Mouse (Mus musculus): ENCODE results near the gene Lrrc58. TPM values are rescaled to one million over a fixed set of nuclear protein-coding genes. Genes with fewer than 3 reads are reported as not detected.

Lrrc58 gene
- 53.6 and 56.5 TPM in 2 replicates for polyA plus RNA-seq (2016; fragmentation: Nextera tagmentation; extraction: Ambion mirVana)

DNA sequence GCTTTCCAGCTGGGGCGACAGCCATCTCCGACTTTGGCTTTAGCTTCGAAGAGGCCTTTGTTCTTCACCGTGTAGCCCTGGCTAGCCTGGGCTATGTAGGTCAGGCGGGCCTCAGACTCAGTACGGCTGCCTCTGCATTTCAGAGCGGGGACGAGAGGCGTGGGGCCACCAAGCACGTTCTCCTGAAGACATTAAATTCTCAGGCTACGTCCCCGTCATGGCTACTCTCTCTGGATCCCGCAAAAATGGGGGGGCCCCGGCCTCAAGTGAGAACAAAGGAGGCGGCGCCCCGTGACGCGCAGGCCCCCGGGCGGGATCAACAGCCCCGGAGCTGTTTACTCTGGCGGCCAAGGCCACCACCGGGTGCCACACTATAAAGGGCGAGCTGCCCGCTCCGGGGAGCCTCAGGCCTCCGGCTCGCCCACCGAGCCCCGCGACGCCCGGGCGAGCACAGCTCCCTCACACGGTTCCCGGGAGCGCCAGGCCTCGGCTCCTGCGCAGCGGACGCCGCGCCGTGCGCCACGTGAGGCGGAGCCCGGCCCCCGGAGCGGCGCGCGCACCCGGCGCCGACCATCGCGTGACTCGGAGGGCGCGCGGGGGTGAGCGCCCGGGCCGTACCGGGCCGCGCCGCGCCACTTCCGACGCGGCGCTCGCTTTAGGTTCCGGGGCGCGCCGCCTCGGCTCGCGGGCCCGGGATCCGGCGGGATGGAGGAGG lies at the start of gene Lrrc58:
Gene Lrrc58, plus strand, starts transcription at position 599 of the 715 bp plus-strand sequence.
- Histone ChIP-seq H3K27ac (ENCODE audit: poor library complexity, severe bottlenecking) (peak within 1 kb of the TSS; percentile 99), H3K36me3 (no peaks in the 10 kb centered on the region), H3K4me3 (peak within 1 kb of the TSS; percentile 77), H3K9ac (peak within 1 kb of the TSS; percentile 94), H3K27me3 (replicated peaks) (no peaks in the 10 kb centered on the region), H3K4me2 (peak within 1 kb of the TSS; percentile 70), H3K4me1 (replicated peaks) (peaks cover 19% of the 10 kb centered on the region), H3K9me3 (replicated peaks) (no peaks in the 10 kb centered on the region)
- ATAC-seq (ENCODE audit: insufficient number of reproducible peaks, low FRiP score), result peak; percentile 94
- 1% methylated on average over 86 of the region's 86 CpGs for WGBS

DNA sequence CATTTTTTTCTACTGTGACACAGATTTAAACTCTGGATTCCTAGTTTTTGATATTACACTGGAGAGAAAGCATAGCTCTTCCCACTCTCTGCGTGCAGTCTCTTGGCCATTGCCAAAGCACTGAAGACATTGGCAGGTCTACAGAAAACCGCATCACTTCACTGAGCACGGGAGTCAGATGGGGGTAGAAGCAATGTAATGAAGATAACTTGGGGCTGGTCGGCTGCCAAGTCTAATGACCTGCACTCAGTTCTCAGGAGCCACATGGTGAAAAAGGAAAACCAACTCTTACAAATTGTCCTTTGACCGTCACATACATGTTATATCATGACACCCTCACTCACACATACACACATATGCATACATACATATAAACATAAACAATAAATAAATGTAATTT lies 44.2 kb upstream of the Lrrc58 start:
- no peak overlapping the region for H3K9ac ChIP-seq
- 57% methylated on average over 5 of the region's 5 CpGs for WGBS
- ATAC-seq (ENCODE audit: insufficient number of reproducible peaks, low FRiP score), result no peak
- peaks cover 93% of the 10 kb centered on the region for H3K36me3 ChIP-seq
- no peaks in the 10 kb centered on the region for H3K27me3 ChIP-seq (replicated peaks)
- no peak overlapping the region for H3K27ac ChIP-seq (ENCODE audit: poor library complexity, severe bottlenecking)
- H3K4me1 ChIP-seq (replicated peaks), result 0 out of 2 replicates have a peak, but pooled peaks cover 3% of the 10 kb centered on the region
- H3K9me3 ChIP-seq (replicated peaks), result no peaks in the 10 kb centered on the region
- H3K4me3 ChIP-seq, result no peak overlapping the region
- no peak overlapping the region for H3K4me2 ChIP-seq

DNA sequence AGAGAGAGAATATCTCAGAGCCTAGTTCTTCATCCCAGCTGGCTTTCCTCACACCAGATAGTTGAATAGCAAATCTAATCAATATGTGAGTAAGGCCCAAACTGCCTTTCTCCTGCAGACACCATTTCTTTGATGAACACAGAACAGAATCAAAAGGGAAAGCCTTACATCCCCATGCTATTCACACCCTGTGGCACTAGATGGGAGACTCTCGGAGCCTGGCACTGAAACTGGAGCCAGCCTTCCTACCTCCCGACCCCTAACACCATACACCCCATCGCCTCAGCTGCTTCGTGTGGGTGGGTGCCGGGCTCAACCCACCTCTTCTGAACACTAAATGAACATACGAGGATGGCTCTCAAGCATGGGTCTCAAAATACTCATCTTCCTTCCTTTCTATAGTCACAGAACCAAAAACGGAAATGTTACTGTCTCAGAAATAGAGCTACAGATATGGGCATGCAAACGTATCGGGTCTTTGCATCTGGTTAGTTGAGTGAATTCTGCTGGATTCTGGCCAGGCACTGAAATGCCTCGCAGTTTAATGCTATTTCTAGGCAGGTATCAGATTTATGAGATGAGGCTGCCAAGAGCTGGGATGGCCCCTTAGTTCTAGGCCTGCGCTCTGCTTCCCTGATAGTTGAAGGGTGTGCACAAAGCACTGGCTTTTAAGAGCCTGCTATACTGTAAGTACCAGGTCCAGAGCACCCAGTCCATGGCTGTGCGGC lies 43.2 kb upstream of the Lrrc58 start:
- Histone ChIP-seq H3K4me1 (replicated peaks) (0 out of 2 replicates have a peak, but pooled peaks cover 3% of the 10 kb centered on the region), H3K36me3 (peaks cover 95% of the 10 kb centered on the region), H3K4me3 (no peak overlapping the region), H3K9me3 (replicated peaks) (no peaks in the 10 kb centered on the region), H3K4me2 (no peak overlapping the region), H3K9ac (no peak overlapping the region), H3K27me3 (replicated peaks) (no peaks in the 10 kb centered on the region), H3K27ac (ENCODE audit: poor library complexity, severe bottlenecking) (peak overlapping the region; percentile 13; the same call in 1 of the 2 replicates)
- WGBS, result 85% methylated on average over 12 of the region's 12 CpGs
- ATAC-seq (ENCODE audit: insufficient number of reproducible peaks, low FRiP score), result no peak

DNA sequence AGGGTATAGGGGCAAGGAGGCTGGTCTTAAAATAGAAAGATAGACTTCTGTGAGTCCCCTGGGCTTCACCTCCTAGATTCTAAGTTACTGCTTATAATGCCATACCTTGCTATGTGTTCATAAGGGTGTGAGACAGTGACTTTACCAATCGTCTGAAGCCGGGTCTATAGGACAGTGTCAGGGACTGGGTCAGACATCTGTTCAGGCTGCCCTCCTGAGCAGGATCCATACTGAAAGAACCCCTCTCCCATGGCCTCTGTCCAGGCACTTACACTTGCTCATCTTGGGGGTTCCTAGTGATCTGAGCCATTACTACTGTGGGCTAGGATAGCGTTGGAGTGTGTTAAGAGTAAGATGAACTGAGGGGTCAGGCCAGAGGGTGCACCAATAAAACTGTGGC lies 41.9 kb upstream of the Lrrc58 start:
- H3K27me3 ChIP-seq (replicated peaks), result no peaks in the 10 kb centered on the region
- no peak overlapping the region for H3K9ac ChIP-seq
- H3K27ac ChIP-seq (ENCODE audit: poor library complexity, severe bottlenecking), result no peak overlapping the region
- no peak overlapping the region for H3K4me3 ChIP-seq
- WGBS, result 85% methylated on average over 3 of the region's 3 CpGs
- H3K4me2 ChIP-seq, result no peak overlapping the region
- H3K9me3 ChIP-seq (replicated peaks), result no peaks in the 10 kb centered on the region
- peaks cover 93% of the 10 kb centered on the region for H3K36me3 ChIP-seq
- H3K4me1 ChIP-seq (replicated peaks), result 0 out of 2 replicates have a peak, but pooled peaks cover 3% of the 10 kb centered on the region
- ATAC-seq (ENCODE audit: insufficient number of reproducible peaks, low FRiP score), result no peak

DNA sequence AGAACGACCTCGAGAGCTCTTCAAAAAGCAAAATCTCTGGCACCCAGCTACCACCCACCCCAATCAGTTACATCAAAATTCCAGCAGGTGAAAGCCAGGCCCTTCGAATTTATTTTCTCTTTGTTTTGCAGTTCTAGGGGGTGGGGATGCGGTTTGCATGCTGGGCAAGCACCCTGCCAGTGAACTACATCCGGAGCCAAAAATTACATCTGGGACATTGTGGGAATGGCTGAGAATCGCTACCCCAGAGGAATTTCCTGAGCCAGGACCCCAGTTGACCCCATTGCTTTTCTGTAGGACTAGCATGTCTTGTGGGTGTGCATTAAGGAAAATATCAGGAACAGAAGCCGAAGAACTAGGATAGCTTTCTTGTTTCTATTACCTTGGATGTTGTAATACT lies 37.1 kb upstream of the Lrrc58 start:
- Histone ChIP-seq H3K9me3 (replicated peaks) (no peaks in the 10 kb centered on the region), H3K4me1 (replicated peaks) (no peaks in the 10 kb centered on the region), H3K9ac (no peak overlapping the region), H3K4me2 (no peak overlapping the region), H3K27ac (ENCODE audit: poor library complexity, severe bottlenecking) (no peak overlapping the region), H3K36me3 (peaks cover 93% of the 10 kb centered on the region), H3K27me3 (replicated peaks) (no peaks in the 10 kb centered on the region), H3K4me3 (no peak overlapping the region)
- WGBS, result 82% methylated on average over 7 of the region's 7 CpGs
- ATAC-seq (ENCODE audit: insufficient number of reproducible peaks, low FRiP score), result no peak

DNA sequence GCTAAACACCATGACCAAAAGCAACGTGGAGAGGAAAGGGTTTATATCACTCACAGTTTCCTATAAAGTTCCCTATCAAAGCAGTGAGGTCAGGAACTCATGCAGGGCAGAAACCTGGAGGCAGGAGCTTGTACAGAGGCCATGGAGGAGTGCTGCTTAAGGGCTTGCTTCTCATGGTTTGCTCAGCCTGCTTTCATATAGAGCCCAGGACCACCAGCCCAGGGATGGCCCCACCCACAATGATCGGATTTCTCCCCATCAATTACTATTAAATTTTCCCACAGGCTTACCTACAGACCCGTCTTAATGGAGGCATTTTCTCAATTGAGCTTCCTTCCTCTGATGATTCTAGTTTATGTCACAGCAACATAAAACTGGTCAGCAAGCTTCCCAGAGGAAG lies 30.6 kb upstream of the Lrrc58 start:
- H3K27ac ChIP-seq (ENCODE audit: poor library complexity, severe bottlenecking), result no peak overlapping the region
- no peak overlapping the region for H3K9ac ChIP-seq
- no peaks in the 10 kb centered on the region for H3K4me1 ChIP-seq (replicated peaks)
- H3K4me3 ChIP-seq, result no peak overlapping the region
- ATAC-seq (ENCODE audit: insufficient number of reproducible peaks, low FRiP score), result no peak
- H3K27me3 ChIP-seq (replicated peaks), result no peaks in the 10 kb centered on the region
- H3K36me3 ChIP-seq, result peaks cover 48% of the 10 kb centered on the region
- no peaks in the 10 kb centered on the region for H3K9me3 ChIP-seq (replicated peaks)
- WGBS, result 70% methylated on average over 3 of the region's 3 CpGs
- H3K4me2 ChIP-seq, result no peak overlapping the region

DNA sequence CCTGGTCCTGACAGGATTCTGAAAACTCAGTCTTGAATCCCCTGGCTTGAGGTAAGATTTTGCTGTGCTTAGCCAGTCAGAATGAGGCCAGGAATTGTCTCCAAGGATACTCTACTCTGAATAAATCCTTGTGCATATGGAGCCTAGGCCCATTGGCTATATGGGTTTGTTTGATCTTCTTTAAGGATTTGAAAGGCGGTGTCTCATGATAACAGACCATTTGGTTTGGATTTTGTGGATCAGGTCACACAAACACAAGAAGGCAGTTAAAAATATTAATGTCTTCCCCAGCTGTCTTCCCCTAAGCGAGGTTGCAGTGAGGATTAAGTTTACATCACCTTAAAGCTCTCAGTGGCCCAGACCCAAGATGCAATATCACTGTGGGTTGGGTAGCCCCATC lies 25.8 kb upstream of the Lrrc58 start:
- H3K36me3 ChIP-seq, result peaks cover 2% of the 10 kb centered on the region; the same call in 1 of the 2 replicates
- no peak overlapping the region for H3K9ac ChIP-seq
- no peaks in the 10 kb centered on the region for H3K9me3 ChIP-seq (replicated peaks)
- no peak for ATAC-seq (ENCODE audit: insufficient number of reproducible peaks, low FRiP score)
- H3K27ac ChIP-seq (ENCODE audit: poor library complexity, severe bottlenecking), result no peak overlapping the region
- peaks cover 32% of the 10 kb centered on the region for H3K4me1 ChIP-seq (replicated peaks)
- no peaks in the 10 kb centered on the region for H3K27me3 ChIP-seq (replicated peaks)
- no peak overlapping the region for H3K4me2 ChIP-seq
- H3K4me3 ChIP-seq, result no peak overlapping the region
- 87% methylated on average over 2 of the region's 2 CpGs for WGBS

DNA sequence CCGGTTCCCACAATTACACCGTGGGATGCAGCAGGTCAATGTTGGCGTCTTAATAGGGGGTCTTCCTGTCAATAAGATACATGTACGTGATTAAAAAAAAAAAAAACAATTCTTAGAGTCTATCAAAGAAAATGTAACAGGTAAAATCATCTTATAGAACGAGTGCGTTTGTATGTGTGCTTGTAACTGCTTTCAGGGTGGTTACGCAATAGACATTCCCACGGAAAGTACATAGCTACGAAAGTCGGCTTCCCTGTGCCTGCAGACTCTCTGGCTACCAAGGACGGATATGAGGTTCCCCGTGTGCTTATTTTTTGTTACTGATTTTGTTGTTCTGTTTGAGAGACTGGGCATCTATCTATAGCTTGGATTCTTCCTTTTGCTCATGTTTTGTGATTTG lies 24.4 kb upstream of the Lrrc58 start:
- H3K4me1 ChIP-seq (replicated peaks), result peaks cover 32% of the 10 kb centered on the region
- no peaks in the 10 kb centered on the region for H3K36me3 ChIP-seq
- no peak overlapping the region for H3K9ac ChIP-seq
- no peak overlapping the region for H3K27ac ChIP-seq (ENCODE audit: poor library complexity, severe bottlenecking)
- no peak overlapping the region for H3K4me3 ChIP-seq
- no peaks in the 10 kb centered on the region for H3K9me3 ChIP-seq (replicated peaks)
- ATAC-seq (ENCODE audit: insufficient number of reproducible peaks, low FRiP score), result no peak
- H3K27me3 ChIP-seq (replicated peaks), result no peaks in the 10 kb centered on the region
- WGBS, result 76% methylated on average over 12 of the region's 12 CpGs
- H3K4me2 ChIP-seq, result no peak overlapping the region

DNA sequence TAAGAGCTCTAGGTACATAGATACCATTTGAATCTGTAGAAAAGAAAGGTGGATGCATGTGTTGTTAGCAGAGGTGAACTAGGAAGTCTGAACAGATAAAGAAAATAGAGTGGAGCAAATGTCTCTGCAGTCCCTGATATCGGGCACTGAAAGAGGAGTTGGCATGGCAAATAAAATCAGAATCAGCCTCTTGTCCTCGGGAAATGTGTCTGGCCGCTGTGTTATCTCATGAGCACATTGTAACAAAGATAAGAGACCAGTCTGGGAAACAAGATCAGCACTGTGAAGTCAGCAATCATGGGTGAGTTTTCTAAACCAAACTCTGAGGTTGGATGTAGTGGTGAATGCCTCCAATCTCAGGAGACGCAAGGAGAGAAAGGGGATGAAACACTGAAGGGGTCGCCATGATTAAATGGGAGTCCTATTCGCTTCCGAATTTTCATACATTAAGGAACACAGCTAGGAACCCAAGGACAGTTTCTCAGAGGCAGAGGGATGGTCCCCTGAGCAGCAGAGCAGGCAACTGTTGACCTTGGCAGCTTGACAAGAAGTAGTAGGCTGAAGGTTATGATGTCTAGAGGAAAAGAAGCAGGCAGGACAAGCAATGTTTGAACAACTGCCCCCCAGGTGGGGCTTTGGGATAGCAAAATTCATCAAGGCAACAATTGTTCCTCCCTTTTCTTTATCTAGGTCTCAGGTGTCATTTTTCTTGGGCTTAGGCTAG lies 22.8 kb upstream of the Lrrc58 start:
- Histone ChIP-seq H3K4me3 (no peak overlapping the region), H3K4me2 (peak overlapping the region; percentile 33), H3K27ac (ENCODE audit: poor library complexity, severe bottlenecking) (peak overlapping the region; percentile 52), H3K9me3 (replicated peaks) (no peaks in the 10 kb centered on the region), H3K27me3 (replicated peaks) (no peaks in the 10 kb centered on the region), H3K9ac (no peak overlapping the region), H3K4me1 (replicated peaks) (peaks cover 35% of the 10 kb centered on the region), H3K36me3 (no peaks in the 10 kb centered on the region)
- peak; percentile 74 for ATAC-seq (ENCODE audit: insufficient number of reproducible peaks, low FRiP score)
- 22% methylated on average over 7 of the region's 7 CpGs for WGBS

DNA sequence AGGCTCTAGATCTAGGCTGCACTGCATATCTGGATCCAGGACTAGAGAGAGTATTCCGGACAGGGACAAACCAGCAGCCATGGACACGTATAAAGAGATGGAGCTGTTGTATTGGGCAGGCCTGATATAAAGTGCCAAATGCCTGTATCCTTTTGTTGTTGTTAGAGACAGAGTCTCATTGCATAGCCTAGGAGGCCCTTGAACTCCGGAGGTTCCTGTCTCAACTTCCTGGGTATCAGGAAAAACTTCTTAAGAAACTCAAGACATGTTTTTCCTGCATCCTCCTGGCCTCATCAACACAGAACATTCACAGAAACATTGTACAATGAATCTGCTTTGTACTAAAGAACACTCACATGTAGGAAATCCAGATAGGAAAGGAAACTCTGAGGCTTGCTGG lies 21.1 kb upstream of the Lrrc58 start:
- 68% methylated on average over 3 of the region's 3 CpGs for WGBS
- Histone ChIP-seq H3K4me2 (no peak overlapping the region), H3K9ac (no peak overlapping the region), H3K9me3 (replicated peaks) (no peaks in the 10 kb centered on the region), H3K27ac (ENCODE audit: poor library complexity, severe bottlenecking) (no peak overlapping the region), H3K4me1 (replicated peaks) (peaks cover 42% of the 10 kb centered on the region), H3K36me3 (no peaks in the 10 kb centered on the region), H3K27me3 (replicated peaks) (no peaks in the 10 kb centered on the region), H3K4me3 (no peak overlapping the region)
- no peak for ATAC-seq (ENCODE audit: insufficient number of reproducible peaks, low FRiP score)

DNA sequence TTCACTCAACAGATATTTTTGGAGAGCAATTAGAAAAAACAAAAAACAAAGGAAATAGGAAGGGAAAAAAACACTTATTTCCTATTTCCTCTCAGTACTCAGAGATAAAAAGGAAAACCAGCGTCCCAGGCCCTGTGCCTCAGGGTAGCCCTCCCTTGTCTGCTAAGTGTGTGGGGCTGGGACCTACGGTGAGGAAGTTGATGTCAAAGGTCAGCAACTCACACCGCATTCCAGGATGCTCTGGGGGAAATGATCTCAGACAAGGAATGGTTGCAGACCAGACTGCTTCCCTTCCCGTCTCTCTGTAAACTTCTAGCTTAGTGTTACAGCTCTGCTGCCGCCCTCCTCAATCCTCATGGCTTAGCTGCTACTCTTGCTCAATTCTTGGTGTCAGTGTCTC lies 16.8 kb upstream of the Lrrc58 start:
- no peaks in the 10 kb centered on the region for H3K36me3 ChIP-seq
- no peaks in the 10 kb centered on the region for H3K27me3 ChIP-seq (replicated peaks)
- H3K9me3 ChIP-seq (replicated peaks), result no peaks in the 10 kb centered on the region
- ATAC-seq (ENCODE audit: insufficient number of reproducible peaks, low FRiP score), result peak; percentile 81
- no peak overlapping the region for H3K4me3 ChIP-seq
- H3K4me2 ChIP-seq, result no peak overlapping the region
- 28% methylated on average over 5 of the region's 5 CpGs for WGBS
- H3K9ac ChIP-seq, result no peak overlapping the region
- H3K4me1 ChIP-seq (replicated peaks), result peaks cover 50% of the 10 kb centered on the region
- 0 out of 2 replicates have a peak overlapping the region, but pooled peaks have one; percentile 14 for H3K27ac ChIP-seq (ENCODE audit: poor library complexity, severe bottlenecking)

All from heart, embryonic 12.5 days (tissue).